Mouse (Mus musculus) erythroblast, embryonic 14.5 days (primary cell): Measurements from ENCODE around the gene B4galnt1.

ENCODE experiments used
- GATA1 ChIP-seq: IDR thresholded peaks from 2 replicates; pipeline ENCODE4 v1.6.1; 2012; ENCODE audit warnings: low read length, inconsistent platforms, mixed read lengths
- TAL1 ChIP-seq: IDR thresholded peaks from 3 replicates; pipeline ENCODE4 v1.6.1; 2012; ENCODE audit warnings: low read length, inconsistent platforms, mixed read lengths

DNA sequence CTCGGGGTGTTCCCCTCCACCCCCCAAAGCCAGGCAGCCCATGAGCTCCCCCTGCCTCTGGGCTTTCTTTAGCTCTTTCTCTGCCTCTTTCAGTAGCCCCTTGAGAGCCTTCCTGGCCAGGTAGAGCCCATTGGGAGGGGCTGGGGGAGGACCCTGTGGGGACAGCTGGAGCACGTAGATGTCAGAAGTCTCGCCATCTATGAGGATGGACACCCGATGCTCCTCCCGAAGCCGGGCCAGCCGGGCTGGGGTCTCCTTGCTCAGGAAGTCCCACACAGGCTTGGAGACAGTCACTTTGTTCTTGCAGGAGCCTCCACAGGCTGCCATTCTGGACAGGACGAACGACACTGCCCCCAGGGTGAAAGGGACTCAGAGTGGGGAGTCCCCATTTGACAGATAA, 28.0 kb downstream of the B4galnt1 start:
- TF ChIP-seq GATA1 (no peak), TAL1 (no peak)
